Mouse (Mus musculus) megakaryocyte progenitor cell, adult 5-6 weeks (primary cell): ENCODE data around the gene Tm7sf2. TPM values are rescaled to one million over a fixed set of nuclear protein-coding genes. Genes with fewer than 3 reads are reported as not detected.
A peak's percentile ranks its signal among the peaks of the same experiment; 100 is the strongest.

ENCODE experiments used
- ATAC-seq: replicated peaks from 2 replicates; pipeline ENCODE4 v1.8.0; 2016; ENCODE audit warnings: mild to moderate bottlenecking, moderate TSS enrichment, inconsistent platforms; ENCODE audit not compliant: poor library complexity
- total RNA-seq, 2 experiments: library from RNA; stranded (forward) in 1 of 2; stranded (reverse) in 1 of 2; fragments of 157-497, 149-512 nt in 1 of 2; fragments of 200-1000 nt in 1 of 2; gene quantifications; 2 replicates each; pipeline versions ENCODE4 v1.2.3 to v1.2.4; 2015 to 2017

Tm7sf2 gene
- total RNA-seq, 2 experiments from 2014 or later, result 1.6 to 10.6 TPM

GRCm38 (mm10) chr19:6045366-6046293 is 22.5 kb downstream of the Tm7sf2 start:
- peak; percentile 32 for ATAC-seq

GRCm38 (mm10) chr19:6044102-6044501 is 24.1 kb downstream of the Tm7sf2 start:
- peak; percentile 32; the same call in 1 of the 2 replicates for ATAC-seq

- no peak for ATAC-seq
Observed at GRCm38 (mm10) chr19:6042293-6042692, 25.9 kb downstream of the Tm7sf2 start.

- no peak for ATAC-seq
Observed at GRCm38 (mm10) chr19:6040002-6040401, 28.2 kb downstream of the Tm7sf2 start.

- ATAC-seq, result no peak
Observed at GRCm38 (mm10) chr19:6038326-6038725, 29.8 kb downstream of the Tm7sf2 start.

- ATAC-seq, result no peak
Observed at GRCm38 (mm10) chr19:6037695-6038094, 30.5 kb downstream of the Tm7sf2 start.

GRCm38 (mm10) chr19:6035966-6036585 is 32.1 kb downstream of the Tm7sf2 start:
- peak; percentile 52; the same call in 1 of the 2 replicates for ATAC-seq

GRCm38 (mm10) chr19:6030520-6031280 is 37.5 kb downstream of the Tm7sf2 start:
- peak; percentile 44; the same call in 1 of the 2 replicates for ATAC-seq

- no peak for ATAC-seq
Observed at GRCm38 (mm10) chr19:6029426-6029825, 38.7 kb downstream of the Tm7sf2 start.

GRCm38 (mm10) chr19:6028991-6029390 is 39.2 kb downstream of the Tm7sf2 start:
- no peak for ATAC-seq

GRCm38 (mm10) chr19:6023930-6024329 is 44.2 kb downstream of the Tm7sf2 start:
- no peak for ATAC-seq

- no peak for ATAC-seq
Observed at GRCm38 (mm10) chr19:6023059-6023458, 45.1 kb downstream of the Tm7sf2 start.

GRCm38 (mm10) chr19:6020276-6020675 is 47.9 kb downstream of the Tm7sf2 start:
- ATAC-seq, result no peak

- ATAC-seq, result peak; percentile 59
Observed at GRCm38 (mm10) chr19:6018142-6019089, 49.8 kb downstream of the Tm7sf2 start.

GRCm38 (mm10) chr19:6016532-6016931 is 51.6 kb downstream of the Tm7sf2 start:
- ATAC-seq, result no peak

- ATAC-seq, result peak; percentile 66
Observed at GRCm38 (mm10) chr19:6015511-6016315, 52.5 kb downstream of the Tm7sf2 start, which contains the start of gene Capn1. TSS of gene Capn1 (minus strand) at chr19:6015897.

- ATAC-seq, result peak; percentile 79
Observed at GRCm38 (mm10) chr19:6014991-6015510, 53.1 kb downstream of the Tm7sf2 start.

- no peak for ATAC-seq
Observed at GRCm38 (mm10) chr19:6013691-6014090, 54.5 kb downstream of the Tm7sf2 start.
